Mouse (Mus musculus): Measurements from ENCODE around the gene Cox5a. TPM values are rescaled to one million over a fixed set of nuclear protein-coding genes. Genes with fewer than 3 reads are reported as not detected.

Gene Cox5a
- polyA plus RNA-seq, 1 experiment from 2014 or later: 767 TPM

DNA sequence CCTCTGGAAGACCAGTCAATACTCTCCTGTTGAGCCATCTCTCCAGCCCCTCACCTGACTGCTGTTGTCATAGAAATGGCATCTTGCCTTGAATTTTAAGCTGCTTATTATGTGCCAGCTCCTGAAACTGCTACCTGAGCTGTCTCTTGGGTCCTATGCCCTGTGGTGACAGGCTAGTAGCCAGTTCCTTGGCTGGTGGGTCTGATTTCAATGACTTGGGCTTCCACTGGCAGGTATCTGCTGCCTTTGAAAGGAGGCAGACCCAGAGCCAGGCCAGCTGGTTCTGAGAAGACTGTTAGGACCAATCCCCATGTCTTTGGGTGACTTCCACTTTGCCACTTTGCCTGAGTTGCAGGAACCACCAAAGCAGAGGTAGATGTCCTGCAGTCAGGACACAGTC lies 53.3 kb downstream of the Cox5a start:
- H3K36me3 ChIP-seq (replicated peaks): peaks cover 26% of the 10 kb centered on the region; the same call in 1 of the 2 replicates
- no peak overlapping the region for H3K27ac ChIP-seq
- H3K9me3 ChIP-seq: no peaks in the 10 kb centered on the region
- no peak overlapping the region for H3K9ac ChIP-seq
- ATAC-seq (replicated peaks): no peak
- H3K4me3 ChIP-seq: no peak overlapping the region
- H3K4me2 ChIP-seq: no peak overlapping the region
- no peaks in the 10 kb centered on the region for H3K4me1 ChIP-seq
- H3K27me3 ChIP-seq (replicated peaks): no peaks in the 10 kb centered on the region

DNA sequence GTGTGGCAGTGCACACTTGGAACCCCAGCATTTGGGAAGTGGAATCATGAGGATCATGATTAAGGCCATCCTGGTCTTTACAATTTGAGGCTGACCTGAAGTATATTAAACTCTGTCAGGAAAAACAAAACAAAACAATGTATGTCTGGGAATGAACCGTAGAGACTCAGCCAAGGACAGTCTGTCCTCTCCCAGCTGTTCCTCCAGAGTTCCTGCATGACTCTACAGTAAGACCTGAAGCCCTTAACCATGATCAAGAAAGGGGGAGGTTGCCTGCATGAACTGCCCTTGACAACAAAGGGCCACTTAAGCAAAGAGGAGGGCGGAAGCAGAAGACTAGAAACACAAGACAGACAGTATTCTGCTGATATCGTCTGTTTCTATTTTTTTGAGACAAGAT lies 54.5 kb downstream of the Cox5a start:
- no peak overlapping the region for H3K27ac ChIP-seq
- no peak for ATAC-seq (replicated peaks)
- 81% methylated on average over 3 of the region's 3 CpGs for WGBS

DNA sequence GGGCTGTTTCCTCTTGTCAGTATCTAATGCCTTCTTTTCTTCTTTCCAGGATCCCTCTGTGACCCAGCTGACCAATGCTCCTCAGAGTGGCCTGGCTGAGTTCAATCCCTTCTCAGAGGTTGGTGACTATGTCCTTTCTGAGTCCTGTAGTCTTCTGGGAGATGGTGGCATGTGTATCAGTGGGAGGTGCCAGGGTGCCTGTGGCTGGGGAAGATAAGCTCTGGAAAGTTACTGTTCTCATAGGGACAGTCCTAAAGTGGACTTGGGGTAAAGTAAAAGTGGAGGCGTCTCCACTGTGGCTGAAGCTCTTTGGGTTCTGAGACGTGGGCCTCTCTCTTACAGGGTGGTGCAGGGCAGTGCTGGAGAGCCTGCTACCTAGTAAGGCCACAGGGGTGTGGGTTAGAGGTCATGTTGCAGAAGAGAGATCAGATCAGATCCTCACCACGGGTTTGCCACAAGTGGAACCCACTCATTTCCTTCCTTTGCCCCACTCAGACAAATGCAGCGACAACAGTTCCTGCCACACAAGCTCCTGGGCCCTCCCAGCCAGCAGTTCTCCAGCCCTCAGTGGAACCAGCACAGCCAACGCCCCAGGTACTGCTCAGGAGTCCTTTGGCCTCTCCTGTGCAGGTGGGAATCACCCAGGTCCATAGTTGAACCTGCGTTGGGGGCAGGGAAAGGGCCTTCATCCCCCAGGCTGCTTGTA lies 56.2 kb downstream of the Cox5a start:
- WGBS: 91% methylated on average over 6 of the region's 6 CpGs
- Histone ChIP-seq H3K27me3 (replicated peaks) (no peaks in the 10 kb centered on the region), H3K4me3 (no peak overlapping the region), H3K4me2 (no peak overlapping the region), H3K27ac (no peak overlapping the region), H3K4me1 (no peaks in the 10 kb centered on the region), H3K36me3 (replicated peaks) (peaks cover 40% of the 10 kb centered on the region), H3K9me3 (no peaks in the 10 kb centered on the region), H3K9ac (no peak overlapping the region)
- no peak for ATAC-seq (replicated peaks)

More for the DNA sequence above, 54.5 kb downstream of the Cox5a start:
- Histone ChIP-seq H3K4me2 (no peak overlapping the region), H3K4me3 (no peak overlapping the region), H3K36me3 (replicated peaks) (peaks cover 30% of the 10 kb centered on the region), H3K4me1 (no peaks in the 10 kb centered on the region), H3K9me3 (no peaks in the 10 kb centered on the region), H3K9ac (no peak overlapping the region), H3K27me3 (replicated peaks) (no peaks in the 10 kb centered on the region)

Other genes with a start within 250 kb of the Cox5a start
- 24.7 and 28.0 TPM in 2 replicates for gene Ppcdc, start 81.2 kb upstream of the Cox5a start, polyA plus RNA-seq (2015; fragmentation: Nextera tagmentation; extraction: Ambion mirVana)
- gene Scamp5, start 53.2 kb upstream of the Cox5a start, polyA plus RNA-seq (2015; fragmentation: Nextera tagmentation; extraction: Ambion mirVana): 153 and 155 TPM in 2 replicates
- 29.4 TPM in 2 replicates for gene Rpp25, start 17.2 kb upstream of the Cox5a start, polyA plus RNA-seq (2015; fragmentation: Nextera tagmentation; extraction: Ambion mirVana)
- gene Fam219b, start 16.3 kb downstream of the Cox5a start, polyA plus RNA-seq (2015; fragmentation: Nextera tagmentation; extraction: Ambion mirVana): 27.7 and 28.2 TPM in 2 replicates
- gene Mpi, start 31.5 kb downstream of the Cox5a start, polyA plus RNA-seq (2015; fragmentation: Nextera tagmentation; extraction: Ambion mirVana): 81.2 and 82.9 TPM in 2 replicates
- 49.6 and 50.6 TPM in 2 replicates for gene Scamp2, start 39.7 kb downstream of the Cox5a start, polyA plus RNA-seq (2015; fragmentation: Nextera tagmentation; extraction: Ambion mirVana)
- 35.4 and 39.0 TPM in 2 replicates for gene Ulk3, start 68.2 kb downstream of the Cox5a start, polyA plus RNA-seq (2015; fragmentation: Nextera tagmentation; extraction: Ambion mirVana)
- gene Cplx3, start 85.0 kb downstream of the Cox5a start, polyA plus RNA-seq (2015; fragmentation: Nextera tagmentation; extraction: Ambion mirVana): 0.63 and 1.5 TPM in 2 replicates
- not detected in 2 replicates for gene Lman1l, start 99.5 kb downstream of the Cox5a start, polyA plus RNA-seq (2015; fragmentation: Nextera tagmentation; extraction: Ambion mirVana)
- gene Csk, start 132.4 kb downstream of the Cox5a start, polyA plus RNA-seq (2015; fragmentation: Nextera tagmentation; extraction: Ambion mirVana): 36.8 and 39.9 TPM in 2 replicates
- gene Cyp1a2, start 162.4 kb downstream of the Cox5a start, polyA plus RNA-seq (2015; fragmentation: Nextera tagmentation; extraction: Ambion mirVana): not detected in 2 replicates
- gene Cyp1a1, start 166.7 kb downstream of the Cox5a start, polyA plus RNA-seq (2015; fragmentation: Nextera tagmentation; extraction: Ambion mirVana): 0.17 TPM in 1 of 2 replicates, not detected in the other
- gene Edc3, start 187.3 kb downstream of the Cox5a start, polyA plus RNA-seq (2015; fragmentation: Nextera tagmentation; extraction: Ambion mirVana): 35.7 and 36.8 TPM in 2 replicates
- 75.4 and 86.2 TPM in 2 replicates for gene Clk3, start 244.6 kb downstream of the Cox5a start, polyA plus RNA-seq (2015; fragmentation: Nextera tagmentation; extraction: Ambion mirVana)

Data from midbrain, embryonic 15.5 days (tissue).